Mouse (Mus musculus) stomach, postnatal 0 days (tissue): ENCODE data around the gene Mtmr12. TPM values are rescaled to one million over a fixed set of nuclear protein-coding genes. Genes with fewer than 3 reads are reported as not detected.
"Not testable (repeated sequence)": the region's sequence is repeated elsewhere in the genome, so short reads cannot be mapped to it uniquely, and the experiment has no call there.

ENCODE experiments used
- ATAC-seq: fragments of 200-750 bp; cut with Nextera tagmentation; 2 replicates; pipeline ENCODE4 v1.8.0; 2017; ENCODE audit not compliant: low FRiP score, low TSS enrichment
- DNase-seq: peaks from one replicate; pipeline ENCODE4 v3.0.0-alpha.2; 2016; ENCODE audit warnings: low spot score
- H3K27ac ChIP-seq: fragments of 300-500 bp; sonication (generic); replicated peaks from 2 replicates; pipeline ENCODE4 v1.5.1; 2014; ENCODE audit warnings: mild to moderate bottlenecking, control low read depth
- H3K27me3 ChIP-seq: fragments of 300-500 bp; sonication (generic); 2 replicates; pipeline ENCODE4 v1.6.1; 2014; ENCODE audit warnings: low read length; ENCODE audit not compliant: control insufficient read depth, insufficient read depth
- H3K36me3 ChIP-seq: fragments of 300-500 bp; sonication (generic); 2 replicates; pipeline ENCODE4 v1.6.1; 2014; ENCODE audit warnings: low read length, mixed read lengths; ENCODE audit not compliant: control insufficient read depth, insufficient read depth
- H3K4me1 ChIP-seq: fragments of 300-500 bp; sonication (generic); replicated peaks from 2 replicates; pipeline ENCODE4 v1.6.1; 2014; ENCODE audit warnings: antibody characterized with exemption; ENCODE audit not compliant: control insufficient read depth, insufficient read depth
- H3K4me2 ChIP-seq: fragments of 300-500 bp; sonication (generic); replicated peaks from 2 replicates; pipeline ENCODE4 v1.6.1; 2014; ENCODE audit warnings: low read depth, mild to moderate bottlenecking, control low read depth, moderate library complexity
- H3K4me3 ChIP-seq: fragments of 300-500 bp; sonication (generic); 2 replicates; pipeline ENCODE4 v1.5.1; 2014; ENCODE audit warnings: low read depth, low read length, control low read depth
- H3K9ac ChIP-seq: fragments of 300-500 bp; sonication (generic); 2 replicates; pipeline ENCODE4 v1.6.1; 2014; ENCODE audit warnings: mild to moderate bottlenecking, low read length, control low read depth, mixed read lengths
- H3K9me3 ChIP-seq: fragments of 300-500 bp; sonication (generic); 2 replicates; pipeline ENCODE4 v1.6.1; 2016; ENCODE audit warnings: low read length; ENCODE audit not compliant: control insufficient read depth
- CTCF ChIP-seq: IDR thresholded peaks from 2 replicates; pipeline ENCODE4 v1.5.1; 2016; ENCODE audit warnings: antibody characterized with exemption, low read depth, mild to moderate bottlenecking, moderate library complexity
- EP300 ChIP-seq: optimal IDR thresholded peaks from 2 replicates; pipeline ENCODE3; 2016; ENCODE audit warnings: antibody characterized with exemption
- WGBS: fragments of 180-500 bp; shearing (Covaris S2); extraction: QIAGEN DNeasy Blood & Tissue Kit; methylation state at CpG from one replicate; pipeline ENCODE4 v1.1.7; 2014; 5-methylcytosine and 5-hydroxymethylcytosine counted together
- polyA plus RNA-seq: library from polyadenylated mRNA; unstranded; fragments of >200 nt; fragmentation: Nextera tagmentation; extraction: Ambion mirVana; gene quantifications from 2 replicates; pipeline ENCODE4 v1.2.1, GENCODE M21; 2015

The Mtmr12 gene
- polyA plus RNA-seq, 1 experiment from 2014 or later = 6.8 TPM

GRCm38 (mm10) chr15:12195966-12196365 is 8.9 kb upstream of the Mtmr12 start:
- 0 out of 2 replicates have a peak, but pooled peaks cover 2% of the 10 kb centered on the region for H3K4me1 ChIP-seq
- WGBS = 73% methylated on average over 6 of the region's 6 CpGs
- DNase-seq = no peak
- ATAC-seq = no peak
- no peak overlapping the region for H3K4me2 ChIP-seq
- no peak overlapping the region for H3K27ac ChIP-seq
- H3K9me3 ChIP-seq = no peaks in the 10 kb centered on the region
- H3K4me3 ChIP-seq = no peak overlapping the region
- TF ChIP-seq CTCF (no peak), EP300 (no peak)
- no peak overlapping the region for H3K9ac ChIP-seq
- H3K36me3 ChIP-seq = no peaks in the 10 kb centered on the region
- H3K27me3 ChIP-seq = no peaks in the 10 kb centered on the region

GRCm38 (mm10) chr15:12196410-12197191 is 8.2 kb upstream of the Mtmr12 start:
- Histone ChIP-seq H3K9ac (no peak overlapping the region), H3K4me3 (no peak overlapping the region), H3K36me3 (no peaks in the 10 kb centered on the region), H3K4me2 (0 out of 2 replicates have a peak overlapping the region, but pooled peaks have one; percentile 18), H3K4me1 (0 out of 2 replicates have a peak, but pooled peaks cover 2% of the 10 kb centered on the region), H3K27ac (no peak overlapping the region), H3K9me3 (no peaks in the 10 kb centered on the region), H3K27me3 (no peaks in the 10 kb centered on the region)
- TF ChIP-seq EP300 = no peak
- peak; percentile 86 for TF ChIP-seq CTCF
- DNase-seq (peak; percentile 67), ATAC-seq (peak; percentile 60)
- WGBS = 30% methylated on average over 22 of the region's 22 CpGs

GRCm38 (mm10) chr15:12197361-12197760 is 7.5 kb upstream of the Mtmr12 start:
- H3K27me3 ChIP-seq = no peaks in the 10 kb centered on the region
- ATAC-seq (no peak), DNase-seq (no peak)
- no peaks in the 10 kb centered on the region for H3K9me3 ChIP-seq
- no peaks in the 10 kb centered on the region for H3K36me3 ChIP-seq
- no peak overlapping the region for H3K9ac ChIP-seq
- TF ChIP-seq CTCF = no peak
- no peak for TF ChIP-seq EP300
- H3K4me1 ChIP-seq = 0 out of 2 replicates have a peak, but pooled peaks cover 2% of the 10 kb centered on the region
- H3K27ac ChIP-seq = no peak overlapping the region
- 80% methylated on average over 6 of the region's 6 CpGs for WGBS
- no peak overlapping the region for H3K4me3 ChIP-seq
- H3K4me2 ChIP-seq = no peak overlapping the region

- Histone ChIP-seq H3K4me1 (0 out of 2 replicates have a peak, but pooled peaks cover 2% of the 10 kb centered on the region), H3K27ac (no peak overlapping the region), H3K4me2 (no peak overlapping the region), H3K9ac (no peak overlapping the region), H3K36me3 (no peaks in the 10 kb centered on the region), H3K27me3 (no peaks in the 10 kb centered on the region), H3K4me3 (no peak overlapping the region), H3K9me3 (no peaks in the 10 kb centered on the region)
- TF ChIP-seq CTCF (no peak), EP300 (no peak)
- DNase-seq = no peak
- WGBS = 80% methylated on average over 7 of the region's 7 CpGs
- ATAC-seq = no peak
These were observed 4.8 kb upstream of the Mtmr12 start for GRCm38 (mm10) chr15:12200021-12200420.

GRCm38 (mm10) chr15:12201856-12202255 is 3.0 kb upstream of the Mtmr12 start:
- Histone ChIP-seq H3K36me3 (no peaks in the 10 kb centered on the region), H3K9ac (no peak overlapping the region), H3K27me3 (no peaks in the 10 kb centered on the region), H3K4me1 (peaks cover 4% of the 10 kb centered on the region; the same call in 1 of the 2 replicates), H3K9me3 (no peaks in the 10 kb centered on the region), H3K27ac (no peak overlapping the region), H3K4me3 (no peak overlapping the region), H3K4me2 (no peak overlapping the region)
- ATAC-seq = no peak
- TF ChIP-seq CTCF (no peak), EP300 (no peak)
- no peak for DNase-seq

- H3K27me3 ChIP-seq = no peaks in the 10 kb centered on the region
- H3K9me3 ChIP-seq = no peaks in the 10 kb centered on the region
- H3K4me2 ChIP-seq = no peak overlapping the region
- no peak for ATAC-seq
- TF ChIP-seq CTCF (no peak), EP300 (no peak)
- peaks cover 6% of the 10 kb centered on the region for H3K4me1 ChIP-seq
- no peaks in the 10 kb centered on the region for H3K36me3 ChIP-seq
- 87% methylated on average over 3 of the region's 3 CpGs for WGBS
- no peak overlapping the region for H3K9ac ChIP-seq
- no peak overlapping the region for H3K27ac ChIP-seq
- peak; percentile 12 for DNase-seq
- no peak overlapping the region for H3K4me3 ChIP-seq
These were observed 2.4 kb upstream of the Mtmr12 start for GRCm38 (mm10) chr15:12202456-12202855.

- not testable (repeated sequence) for H3K9ac ChIP-seq, H3K9me3 ChIP-seq, H3K27ac ChIP-seq, H3K4me1 ChIP-seq, H3K36me3 ChIP-seq, H3K4me2 ChIP-seq, H3K4me3 ChIP-seq, ATAC-seq, DNase-seq, H3K27me3 ChIP-seq
- WGBS = 92% methylated on average over 5 of the region's 5 CpGs
These were observed 1.8 kb upstream of the Mtmr12 start for GRCm38 (mm10) chr15:12203008-12203407.
